Mouse (Mus musculus) lung, postnatal 0 days (tissue): ENCODE measurements around the gene Cma2.

Experiments used
- CTCF ChIP-seq: IDR thresholded peaks from 2 replicates; pipeline ENCODE4 v1.5.1; 2016; ENCODE audit warnings: antibody characterized with exemption, mild to moderate bottlenecking
- EP300 ChIP-seq: IDR thresholded peaks from 2 replicates; pipeline ENCODE4 v1.6.1; 2016; ENCODE audit warnings: antibody characterized with exemption, mild to moderate bottlenecking, control low read depth

DNA sequence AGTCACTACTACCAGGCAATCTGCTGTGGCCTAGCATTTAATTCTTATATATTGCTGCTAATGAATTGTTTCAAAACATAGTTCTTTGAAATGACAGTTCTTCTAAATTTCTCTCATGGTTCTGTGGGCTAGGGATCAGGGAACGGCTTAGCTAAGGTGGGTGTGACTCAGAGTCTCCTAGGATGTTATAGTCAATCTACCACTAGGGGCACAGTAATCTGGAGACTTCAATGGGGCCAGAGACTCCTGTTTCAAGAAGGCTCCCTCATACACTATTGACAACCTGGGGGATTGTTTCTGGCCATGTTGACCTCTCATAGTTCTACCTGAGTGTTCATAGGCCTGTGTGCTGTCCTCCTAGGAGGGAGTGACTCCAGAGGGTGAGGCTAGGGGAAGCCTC, 45.3 kb upstream of the Cma2 start:
- TF ChIP-seq CTCF, result peak; percentile 65
- no peak for TF ChIP-seq EP300
